Mouse (Mus musculus): Measurements from ENCODE around the gene Dzank1. TPM values are rescaled to one million over a fixed set of nuclear protein-coding genes. Genes with fewer than 3 reads are reported as not detected.

The Dzank1 gene
- polyA plus RNA-seq, 1 experiment from 2014 or later: 0.61 TPM

DNA sequence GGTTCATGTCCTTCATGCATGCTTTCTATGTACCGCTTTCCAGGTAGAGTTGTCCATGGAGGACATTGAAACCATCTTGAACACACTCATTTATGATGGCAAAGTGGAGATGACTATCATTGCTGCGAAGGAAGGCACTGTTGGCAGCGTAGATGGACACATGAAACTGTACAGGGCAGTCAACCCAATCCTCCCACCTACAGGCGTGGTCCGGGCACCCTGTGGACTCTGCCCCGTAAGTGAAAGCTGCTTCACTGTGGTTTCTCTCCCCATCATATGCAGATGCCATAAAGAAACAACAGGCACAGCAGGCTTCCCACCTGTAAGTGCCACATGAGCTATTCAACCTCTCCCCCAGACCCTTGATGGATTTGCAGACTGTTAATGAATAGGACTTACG is 9.9 kb upstream of the Dzank1 start:
- Histone ChIP-seq H3K27ac (no peak overlapping the region), H3K36me3 (peaks cover 84% of the 10 kb centered on the region), H3K4me2 (no peak overlapping the region), H3K4me3 (no peak overlapping the region), H3K9me3 (no peaks in the 10 kb centered on the region), H3K4me1 (no peaks in the 10 kb centered on the region), H3K27me3 (no peaks in the 10 kb centered on the region), H3K9ac (no peak overlapping the region)
- ATAC-seq (ENCODE audit: insufficient number of reproducible peaks, low FRiP score, low TSS enrichment, low read depth): no peak
- 96% methylated on average over 7 of the region's 7 CpGs for WGBS

- Histone ChIP-seq H3K4me1 (peaks cover 12% of the 10 kb centered on the region), H3K36me3 (peaks cover 15% of the 10 kb centered on the region), H3K4me3 (peak overlapping the region; percentile 87), H3K9me3 (no peaks in the 10 kb centered on the region), H3K27me3 (peaks cover 7% of the 10 kb centered on the region), H3K4me2 (peak overlapping the region; percentile 94), H3K27ac (peak overlapping the region; percentile 86), H3K9ac (peak overlapping the region; percentile 89)
- WGBS: under 1% methylated on average over 25 of the region's 25 CpGs
- ATAC-seq (ENCODE audit: insufficient number of reproducible peaks, low FRiP score, low TSS enrichment, low read depth): no peak
Measured at GRCm38 (mm10) chr2:144527821-144528174, 584 bp upstream of the Dzank1 start.

DNA sequence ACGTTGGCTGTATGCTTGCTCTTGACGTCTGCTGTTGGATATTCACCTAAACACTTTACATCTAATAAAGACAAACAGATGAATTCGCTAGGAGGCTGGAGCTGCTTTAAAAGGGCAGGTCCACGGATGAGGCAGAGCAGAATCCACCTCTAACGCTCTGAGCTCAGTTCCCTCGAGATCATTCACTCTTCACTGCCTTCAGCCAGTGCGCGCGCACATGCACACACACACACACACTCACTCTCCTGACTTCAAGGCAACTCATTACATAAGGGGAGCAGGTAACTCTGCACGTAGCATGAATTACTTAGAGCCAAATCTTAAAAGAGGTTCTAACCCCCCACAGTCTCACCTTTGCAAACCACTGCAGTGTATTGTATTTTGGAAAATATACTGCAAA is 1.4 kb downstream of the Dzank1 start:
- Histone ChIP-seq H3K27ac (no peak overlapping the region), H3K4me2 (no peak overlapping the region), H3K4me1 (peaks cover 12% of the 10 kb centered on the region), H3K9ac (no peak overlapping the region), H3K36me3 (0 out of 2 replicates have a peak, but pooled peaks cover 6% of the 10 kb centered on the region), H3K9me3 (no peaks in the 10 kb centered on the region), H3K27me3 (peaks cover 7% of the 10 kb centered on the region), H3K4me3 (no peak overlapping the region)
- ATAC-seq (ENCODE audit: insufficient number of reproducible peaks, low FRiP score, low TSS enrichment, low read depth): no peak
- WGBS: 61% methylated on average over 10 of the region's 10 CpGs

DNA sequence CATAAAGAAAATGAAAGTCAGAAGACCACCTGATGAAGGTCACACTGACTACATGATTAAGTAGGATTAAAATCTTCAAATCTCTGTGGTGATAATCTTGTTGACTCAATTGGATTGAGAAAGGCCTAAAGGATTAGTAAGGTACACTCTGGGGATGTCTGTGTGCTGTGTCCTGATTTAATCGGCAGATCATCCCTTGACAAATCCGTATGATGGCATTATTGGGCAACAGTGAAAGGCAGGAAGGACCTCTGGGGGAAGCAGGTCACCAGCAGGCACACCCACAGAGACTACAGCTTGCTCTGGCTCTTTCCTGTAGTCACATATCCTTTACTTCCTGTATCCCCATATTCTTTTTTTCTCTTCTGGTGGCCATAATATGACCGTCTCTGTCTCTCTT is 7.4 kb downstream of the Dzank1 start:
- H3K4me2 ChIP-seq: no peak overlapping the region
- WGBS: 81% methylated on average over 3 of the region's 3 CpGs
- H3K9me3 ChIP-seq: no peaks in the 10 kb centered on the region
- H3K4me1 ChIP-seq: no peaks in the 10 kb centered on the region
- no peak for ATAC-seq (ENCODE audit: insufficient number of reproducible peaks, low FRiP score, low TSS enrichment, low read depth)
- H3K4me3 ChIP-seq: no peak overlapping the region
- no peaks in the 10 kb centered on the region for H3K36me3 ChIP-seq
- no peak overlapping the region for H3K9ac ChIP-seq
- no peak overlapping the region for H3K27ac ChIP-seq
- no peaks in the 10 kb centered on the region for H3K27me3 ChIP-seq

DNA sequence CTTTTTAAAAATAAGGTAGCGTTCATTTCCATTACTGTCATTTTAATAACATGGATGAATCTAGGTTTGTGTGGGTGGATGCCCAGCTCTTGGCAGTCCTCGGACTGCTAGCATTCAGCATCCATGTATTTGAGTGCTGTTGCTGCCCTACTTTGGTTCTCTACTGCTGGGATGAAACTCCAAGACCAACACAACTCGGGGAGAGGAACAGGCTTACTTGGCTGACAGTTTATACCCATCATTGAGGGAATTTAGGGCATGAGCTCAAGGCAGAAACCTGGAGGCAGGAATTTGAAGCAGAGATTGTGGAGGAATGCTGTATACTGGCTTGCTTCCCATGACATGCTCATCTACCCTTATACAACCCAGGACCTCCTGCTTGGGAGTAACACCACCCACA is 12.6 kb downstream of the Dzank1 start:
- H3K27me3 ChIP-seq: no peaks in the 10 kb centered on the region
- H3K4me1 ChIP-seq: no peaks in the 10 kb centered on the region
- H3K27ac ChIP-seq: no peak overlapping the region
- WGBS: 72% methylated on average over 3 of the region's 3 CpGs
- no peaks in the 10 kb centered on the region for H3K9me3 ChIP-seq
- H3K4me2 ChIP-seq: no peak overlapping the region
- no peaks in the 10 kb centered on the region for H3K36me3 ChIP-seq
- no peak overlapping the region for H3K9ac ChIP-seq
- ATAC-seq (ENCODE audit: insufficient number of reproducible peaks, low FRiP score, low TSS enrichment, low read depth): no peak
- H3K4me3 ChIP-seq: no peak overlapping the region

DNA sequence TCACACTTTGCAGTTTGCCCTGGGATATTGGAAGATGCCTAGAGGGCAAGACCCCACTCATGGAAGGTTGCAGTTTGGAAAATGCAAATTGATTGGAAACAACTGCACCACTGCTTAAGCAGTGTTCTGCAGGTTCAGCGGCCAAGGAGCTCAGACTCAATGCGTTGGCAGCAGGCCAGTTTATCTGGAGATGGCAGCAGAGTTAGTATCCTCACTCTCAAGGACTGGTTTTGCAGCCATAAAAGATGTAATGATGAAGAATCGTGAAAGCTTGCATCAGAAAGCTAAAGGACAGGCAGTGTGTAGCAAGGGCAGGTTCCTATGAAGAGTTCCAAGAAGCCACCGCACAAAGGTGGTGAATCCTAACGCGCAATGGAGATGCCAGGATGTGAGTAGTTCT is 25.1 kb downstream of the Dzank1 start:
- Histone ChIP-seq H3K9ac (no peak overlapping the region), H3K9me3 (no peaks in the 10 kb centered on the region), H3K4me3 (no peak overlapping the region), H3K27ac (no peak overlapping the region), H3K4me2 (no peak overlapping the region), H3K4me1 (no peaks in the 10 kb centered on the region), H3K27me3 (peaks cover 3% of the 10 kb centered on the region; the same call in 1 of the 2 replicates), H3K36me3 (no peaks in the 10 kb centered on the region)
- 77% methylated on average over 6 of the region's 6 CpGs for WGBS
- no peak for ATAC-seq (ENCODE audit: insufficient number of reproducible peaks, low FRiP score, low TSS enrichment, low read depth)

DNA sequence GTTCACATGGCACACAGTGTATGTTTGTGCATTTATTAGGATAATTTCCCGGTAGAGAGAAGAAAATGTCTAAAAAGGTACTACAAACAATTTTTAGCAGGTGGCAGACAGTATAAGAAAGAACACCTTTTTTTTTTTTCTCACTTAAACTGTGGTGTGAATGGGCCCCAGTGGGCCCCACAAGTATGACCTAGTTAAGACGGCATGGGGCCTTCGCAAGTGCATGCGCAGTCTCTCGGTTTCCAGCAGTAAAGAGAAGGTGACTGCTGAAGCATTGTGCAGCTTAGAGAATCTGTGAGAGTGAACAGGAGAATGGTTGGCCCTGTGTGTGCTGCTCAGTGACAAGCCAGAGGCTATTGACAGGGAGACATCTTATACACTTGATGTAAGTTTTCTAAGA is 37.9 kb downstream of the Dzank1 start:
- ATAC-seq (ENCODE audit: insufficient number of reproducible peaks, low FRiP score, low TSS enrichment, low read depth): no peak
- WGBS: 74% methylated on average over 5 of the region's 5 CpGs
- H3K36me3 ChIP-seq: no peaks in the 10 kb centered on the region
- no peak overlapping the region for H3K4me3 ChIP-seq
- H3K4me2 ChIP-seq: no peak overlapping the region
- H3K4me1 ChIP-seq: peaks cover 19% of the 10 kb centered on the region
- H3K27me3 ChIP-seq: no peaks in the 10 kb centered on the region
- H3K9ac ChIP-seq: no peak overlapping the region
- H3K9me3 ChIP-seq: no peaks in the 10 kb centered on the region
- H3K27ac ChIP-seq: no peak overlapping the region

DNA sequence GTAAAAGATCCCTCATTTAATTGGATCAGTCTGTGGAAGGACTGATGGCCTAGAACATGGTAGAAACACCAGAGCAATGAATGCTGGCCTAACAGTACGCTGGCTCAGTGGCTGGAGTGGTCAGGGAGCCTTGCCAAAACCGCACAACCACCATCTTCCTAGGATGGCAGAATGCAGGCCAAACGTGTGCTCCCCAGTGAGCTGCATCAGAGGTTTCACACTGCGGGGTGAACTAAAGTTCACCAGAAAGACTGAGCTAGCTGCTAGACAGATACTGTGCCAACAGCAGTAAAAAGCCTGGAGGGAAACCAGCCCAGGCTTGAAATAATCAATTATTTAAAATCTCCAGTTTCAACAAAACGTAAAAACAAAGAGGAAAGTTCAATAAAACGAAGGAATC is 39.7 kb downstream of the Dzank1 start:
- Histone ChIP-seq H3K4me1 (peaks cover 21% of the 10 kb centered on the region), H3K36me3 (no peaks in the 10 kb centered on the region), H3K9me3 (no peaks in the 10 kb centered on the region), H3K27me3 (no peaks in the 10 kb centered on the region), H3K4me2 (no peak overlapping the region), H3K27ac (peak overlapping the region; percentile 73), H3K9ac (no peak overlapping the region), H3K4me3 (no peak overlapping the region)
- ATAC-seq (ENCODE audit: insufficient number of reproducible peaks, low FRiP score, low TSS enrichment, low read depth): peak; percentile 87
- WGBS: 24% methylated on average over 6 of the region's 6 CpGs

GRCm38 (mm10) chr2:144485439-144485838 is 41.8 kb downstream of the Dzank1 start:
- H3K9ac ChIP-seq: no peak overlapping the region
- H3K4me2 ChIP-seq: no peak overlapping the region
- WGBS: 81% methylated on average over 7 of the region's 7 CpGs
- no peaks in the 10 kb centered on the region for H3K36me3 ChIP-seq
- H3K4me3 ChIP-seq: no peak overlapping the region
- no peak overlapping the region for H3K27ac ChIP-seq
- no peaks in the 10 kb centered on the region for H3K27me3 ChIP-seq
- H3K4me1 ChIP-seq: peaks cover 21% of the 10 kb centered on the region
- no peaks in the 10 kb centered on the region for H3K9me3 ChIP-seq
- no peak for ATAC-seq (ENCODE audit: insufficient number of reproducible peaks, low FRiP score, low TSS enrichment, low read depth)

GRCm38 (mm10) chr2:144484084-144484483 is 43.1 kb downstream of the Dzank1 start:
- peaks cover 21% of the 10 kb centered on the region for H3K4me1 ChIP-seq
- no peak overlapping the region for H3K9ac ChIP-seq
- H3K27ac ChIP-seq: no peak overlapping the region
- no peak for ATAC-seq (ENCODE audit: insufficient number of reproducible peaks, low FRiP score, low TSS enrichment, low read depth)
- H3K36me3 ChIP-seq: no peaks in the 10 kb centered on the region
- no peaks in the 10 kb centered on the region for H3K9me3 ChIP-seq
- H3K4me3 ChIP-seq: no peak overlapping the region
- WGBS: 39% methylated on average over 1 of the region's 1 CpGs
- no peaks in the 10 kb centered on the region for H3K27me3 ChIP-seq
- no peak overlapping the region for H3K4me2 ChIP-seq

DNA sequence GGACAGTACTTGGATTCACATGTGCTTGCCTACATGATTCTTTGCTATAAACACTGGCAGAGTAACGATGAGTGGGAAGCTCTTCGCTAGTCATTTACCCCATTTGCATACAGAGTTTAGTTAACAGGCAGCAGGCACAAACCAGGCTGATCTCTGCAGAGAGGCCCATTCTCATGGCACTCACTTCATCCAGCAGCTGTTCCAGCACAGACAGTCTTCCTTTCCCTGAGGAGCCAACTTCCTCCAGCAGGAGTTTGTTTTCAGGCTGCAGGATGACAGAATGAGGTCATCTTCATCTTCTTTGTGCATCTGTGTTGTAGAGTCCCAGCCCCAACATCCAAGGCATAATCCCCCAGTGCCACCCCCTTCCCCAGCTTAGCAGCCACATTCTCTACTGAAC is 47.8 kb downstream of the Dzank1 start:
- Histone ChIP-seq H3K27ac (no peak overlapping the region), H3K27me3 (no peaks in the 10 kb centered on the region), H3K4me3 (no peak overlapping the region), H3K4me2 (no peak overlapping the region), H3K9ac (no peak overlapping the region), H3K9me3 (no peaks in the 10 kb centered on the region), H3K4me1 (0 out of 2 replicates have a peak, but pooled peaks cover 2% of the 10 kb centered on the region), H3K36me3 (no peaks in the 10 kb centered on the region)
- ATAC-seq (ENCODE audit: insufficient number of reproducible peaks, low FRiP score, low TSS enrichment, low read depth): no peak
- 76% methylated on average over 2 of the region's 2 CpGs for WGBS

DNA sequence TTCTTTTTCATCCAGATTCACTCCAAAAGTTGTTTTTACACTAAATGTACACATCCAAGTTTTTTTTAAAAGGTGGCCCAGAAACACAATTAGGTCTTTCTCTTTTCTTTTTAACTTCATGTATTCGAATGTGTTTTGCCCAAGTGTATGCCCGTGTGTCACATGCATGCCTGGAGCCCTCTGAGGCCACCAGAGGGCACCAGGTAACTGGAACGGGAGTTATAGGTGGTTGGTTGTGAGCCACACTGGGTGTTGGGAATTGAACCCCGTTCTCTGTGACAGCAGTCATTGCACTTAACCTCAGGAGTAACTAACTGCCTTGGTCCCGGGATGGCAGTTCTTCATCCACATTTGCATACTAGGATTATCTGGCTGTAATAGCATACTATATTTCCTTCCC is 60.0 kb downstream of the Dzank1 start:
- no peak for ATAC-seq (ENCODE audit: insufficient number of reproducible peaks, low FRiP score, low TSS enrichment, low read depth)
- Histone ChIP-seq H3K9ac (no peak overlapping the region), H3K27ac (no peak overlapping the region), H3K9me3 (no peaks in the 10 kb centered on the region), H3K27me3 (no peaks in the 10 kb centered on the region), H3K4me2 (no peak overlapping the region), H3K36me3 (no peaks in the 10 kb centered on the region), H3K4me3 (no peak overlapping the region), H3K4me1 (no peaks in the 10 kb centered on the region)
- 61% methylated on average over 5 of the region's 5 CpGs for WGBS

GRCm38 (mm10) chr2:144465876-144466575 is 61.2 kb downstream of the Dzank1 start:
- Histone ChIP-seq H3K4me2 (no peak overlapping the region), H3K9ac (no peak overlapping the region), H3K4me3 (no peak overlapping the region), H3K4me1 (no peaks in the 10 kb centered on the region), H3K27ac (no peak overlapping the region), H3K9me3 (no peaks in the 10 kb centered on the region), H3K27me3 (no peaks in the 10 kb centered on the region), H3K36me3 (no peaks in the 10 kb centered on the region)
- WGBS: 80% methylated on average over 14 of the region's 14 CpGs
- no peak for ATAC-seq (ENCODE audit: insufficient number of reproducible peaks, low FRiP score, low TSS enrichment, low read depth)
